Mouse (Mus musculus) stomach, postnatal 0 days (tissue): Measurements from ENCODE around the gene Kcnc3.

ENCODE experiments used
- CTCF ChIP-seq: IDR thresholded peaks from 2 replicates; pipeline ENCODE4 v1.5.1; 2016; ENCODE audit warnings: antibody characterized with exemption, low read depth, mild to moderate bottlenecking, moderate library complexity
- EP300 ChIP-seq: optimal IDR thresholded peaks from 2 replicates; pipeline ENCODE3; 2016; ENCODE audit warnings: antibody characterized with exemption

DNA sequence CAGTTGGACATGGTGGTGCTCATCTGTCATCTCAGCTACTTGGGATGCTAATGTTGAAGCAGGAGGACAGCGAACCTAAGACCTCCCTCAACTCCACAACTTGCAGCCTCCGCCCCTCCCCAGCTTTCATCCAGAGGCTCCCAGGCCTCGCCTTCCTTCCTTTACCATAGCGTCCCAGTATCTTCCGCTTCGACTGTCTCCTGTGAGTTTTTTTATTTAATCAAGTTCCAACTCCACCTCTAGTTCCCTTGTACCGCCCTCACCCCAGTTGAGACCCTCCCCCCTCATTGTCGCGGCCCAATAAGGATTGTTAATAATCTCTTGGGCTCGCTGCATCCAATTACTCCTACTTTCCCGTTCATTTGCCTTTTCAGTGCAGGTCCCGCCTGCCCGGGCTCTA, 518 bp upstream of the Kcnc3 start:
- TF ChIP-seq CTCF (no peak), EP300 (no peak)
